Mouse (Mus musculus): ENCODE results near the gene Zbtb17.

- no peak for TF ChIP-seq POLR2A (IDR thresholded peaks at IDR 0.05; ENCODE audit: borderline replicate concordance, control insufficient read depth, low read depth, low read length)
- TF ChIP-seq CTCF (IDR thresholded peaks at IDR 0.05; ENCODE audit: control insufficient read depth, insufficient read depth, low read length) = no peak
Observed at GRCm38 (mm10) chr4:141429381-141429780, 15.1 kb upstream of the Zbtb17 start.
